Mouse (Mus musculus) embryonic facial prominence, embryonic 11.5 days (tissue): ENCODE measurements at regions not wholly inside any gene's neighbourhood (a gene's known extent, or its start where the extent isn't known, plus 50 kb on each side); places are given as distances from the start of the nearest gene placed in this dataset.
"Not testable (repeated sequence)": the region's sequence is repeated elsewhere in the genome, so short reads cannot be mapped to it uniquely, and the experiment has no call there.

Source experiments
- ATAC-seq: fragments of 200-750 bp; cut with Nextera tagmentation; replicated peaks from 2 replicates; pipeline ENCODE4 v1.8.0; 2017; ENCODE audit warnings: low read depth; ENCODE audit not compliant: insufficient number of reproducible peaks, low FRiP score, low TSS enrichment
- DNase-seq: peaks from one replicate; pipeline ENCODE4 v3.0.0-alpha.2; 2015; ENCODE audit warnings: low spot score
- H3K27ac ChIP-seq: fragments of 300-500 bp; sonication (generic); replicated peaks from 2 replicates; pipeline ENCODE4 v1.5.1; 2014; ENCODE audit warnings: mild to moderate bottlenecking, low read depth, low read length, control low read depth
- H3K27me3 ChIP-seq: fragments of 300-500 bp; sonication (generic); 2 replicates; pipeline ENCODE4 v1.6.1; 2014; ENCODE audit warnings: mild to moderate bottlenecking, low read length, moderate library complexity, mixed read lengths; ENCODE audit not compliant: control insufficient read depth, insufficient read depth
- H3K36me3 ChIP-seq: fragments of 300-500 bp; sonication (generic); replicated peaks from 2 replicates; pipeline ENCODE4 v1.6.1; 2014; ENCODE audit warnings: low read depth, mild to moderate bottlenecking, low read length, moderate library complexity, mixed read lengths; ENCODE audit not compliant: control insufficient read depth, insufficient read depth
- H3K4me1 ChIP-seq: fragments of 300-500 bp; sonication (generic); 2 replicates; pipeline ENCODE4 v1.6.1; 2014; ENCODE audit warnings: low read length, mixed read lengths; ENCODE audit not compliant: control insufficient read depth, insufficient read depth
- H3K4me2 ChIP-seq: fragments of 300-500 bp; sonication (generic); 2 replicates; pipeline ENCODE4 v1.6.1; 2014; ENCODE audit warnings: low read depth, mild to moderate bottlenecking, control low read depth, low read length, moderate library complexity
- H3K4me3 ChIP-seq: fragments of 300-500 bp; sonication (generic); 2 replicates; pipeline ENCODE4 v1.5.1; 2014; ENCODE audit warnings: low read depth, low read length, control low read depth
- H3K9ac ChIP-seq: fragments of 300-500 bp; sonication (generic); replicated peaks from 2 replicates; pipeline ENCODE4 v1.6.1; 2014; ENCODE audit warnings: mild to moderate bottlenecking, control low read depth, low read length
- H3K9me3 ChIP-seq: fragments of 300-500 bp; sonication (generic); replicated peaks from 2 replicates; pipeline ENCODE4 v1.6.1; 2016; ENCODE audit warnings: mild to moderate bottlenecking, low read length, inconsistent platforms, mixed read lengths; ENCODE audit not compliant: control insufficient read depth
- WGBS: fragments of 180-500 bp; shearing (Covaris S2); extraction: QIAGEN DNeasy Blood & Tissue Kit; methylation state at CpG from one replicate; pipeline ENCODE4 v1.1.7; 2014; 5-methylcytosine and 5-hydroxymethylcytosine counted together

GRCm38 (mm10) chr8:71779380-71779779, 53.9 kb upstream of the Fcho1 start:
- H3K36me3 ChIP-seq, ATAC-seq, H3K4me2 ChIP-seq, H3K27me3 ChIP-seq, H3K9me3 ChIP-seq, H3K4me3 ChIP-seq, H3K27ac ChIP-seq, H3K9ac ChIP-seq, H3K4me1 ChIP-seq, DNase-seq: not testable (repeated sequence)
- WGBS = 87% methylated on average over 5 of the region's 5 CpGs

DNA sequence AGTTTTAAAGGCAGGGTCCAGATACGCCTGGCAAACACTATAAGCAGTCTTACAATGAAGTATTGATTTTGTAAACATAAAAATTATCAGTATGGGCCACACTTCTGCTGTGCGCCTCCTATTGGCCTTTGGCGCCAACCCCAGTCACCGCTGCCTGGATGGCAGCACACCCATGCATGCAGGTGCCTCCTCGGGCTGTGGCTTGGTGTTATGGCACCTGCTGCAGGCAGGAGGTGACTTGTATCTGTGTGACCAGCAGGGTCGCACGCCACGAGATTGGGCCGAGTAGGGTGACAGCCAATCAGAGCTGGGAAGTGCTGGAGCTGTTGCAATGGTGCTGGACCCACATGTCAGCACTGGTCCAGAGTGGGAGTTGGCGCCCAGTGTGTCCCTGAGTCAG, 53.4 kb upstream of the Fcho1 start:
- DNase-seq (no peak), ATAC-seq (no peak)
- H3K4me3 ChIP-seq = no peak overlapping the region
- H3K36me3 ChIP-seq = no peaks in the 10 kb centered on the region
- no peaks in the 10 kb centered on the region for H3K27me3 ChIP-seq
- H3K9me3 ChIP-seq = no peaks in the 10 kb centered on the region
- 83% methylated on average over 10 of the region's 10 CpGs for whole genome bisulfite sequencing
- H3K27ac ChIP-seq = no peak overlapping the region
- no peak overlapping the region for H3K9ac ChIP-seq
- no peaks in the 10 kb centered on the region for H3K4me1 ChIP-seq
- H3K4me2 ChIP-seq = no peak overlapping the region
